Mouse (Mus musculus) embryonic fibroblast, embryonic 13.5 days (primary cell): ENCODE results near the gene Cntnap1.

Source experiments
- CTCF ChIP-seq: IDR thresholded peaks from 2 replicates; pipeline ENCODE4 v1.5.1; 2011; ENCODE audit warnings: mild to moderate bottlenecking, control low read depth, low read length, moderate library complexity, borderline replicate concordance; ENCODE audit not compliant: insufficient read depth
- POLR2A ChIP-seq: IDR thresholded peaks from 2 replicates; pipeline ENCODE4 v1.6.1; 2011; ENCODE audit warnings: low read depth, mild to moderate bottlenecking, control low read depth, low read length, moderate library complexity

GRCm38 (mm10) chr11:101193076-101193475, 22.8 kb downstream of the Cntnap1 start:
- TF ChIP-seq POLR2A (no peak), CTCF (no peak)
